16 mouse cellular contexts compared by ENCODE assay signal in the genomic region with DNA sequence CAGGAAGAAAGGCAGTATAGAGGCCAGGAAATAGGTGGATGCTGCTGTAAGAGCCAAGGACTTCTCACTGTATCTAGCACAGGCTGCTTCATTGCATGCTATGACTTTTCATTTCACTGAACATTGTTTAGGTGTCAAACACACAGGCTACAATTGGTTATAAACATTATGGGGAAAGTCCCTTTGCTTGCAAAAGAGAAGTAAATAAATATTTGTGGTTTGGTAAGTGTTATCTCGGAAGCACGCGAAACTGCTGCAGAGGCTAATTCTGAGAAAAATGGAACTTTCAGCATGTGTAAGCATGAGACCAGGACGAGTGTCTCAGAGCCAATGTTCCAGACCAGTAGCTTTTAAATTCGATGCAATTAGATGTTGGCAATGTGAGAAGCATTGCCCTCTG. TPM values are rescaled to one million over a fixed set of nuclear protein-coding genes. Genes with fewer than 3 reads are reported as not detected.
DNase-seq lines count a peak whose midpoint lies in the region; ATAC-seq lines count a peak whose summit lies in the region.
"Had no signal": no experiment of that assay in that cellular context is flagged by ENCODE, and none has a peak within 500 bp of the region (broad histone marks: within the 10 kb centered on the region; RNA-seq: fewer than 3 reads in every experiment).

No protein-coding gene starts in this region.

- no peaks in the 10 kb centered on the region for H3K4me1 ChIP-seq in midbrain, embryonic 15.5 days
- H3K4me1 ChIP-seq: neural tube, embryonic 13.5 days had no signal

- H3K27ac ChIP-seq in midbrain, embryonic 15.5 days = no peak overlapping the region
- H3K27ac ChIP-seq: heart, adult 2 months; liver, embryonic 15.5 days; neural tube, embryonic 13.5 days had no signal

- H3K4me3 ChIP-seq in midbrain, embryonic 15.5 days = no peak overlapping the region
- H3K4me3 ChIP-seq: heart, adult 2 months; liver, embryonic 15.5 days; neural tube, embryonic 13.5 days had no signal

- no peaks in the 10 kb centered on the region for H3K36me3 ChIP-seq in splenic B cell, adult 2 months (ENCODE audit: control insufficient read depth, insufficient read depth, low read length, poor library complexity, severe bottlenecking)
- no peaks in the 10 kb centered on the region for H3K36me3 ChIP-seq in midbrain, embryonic 15.5 days (replicated peaks)
- H3K36me3 ChIP-seq: liver, embryonic 15.5 days; neural tube, embryonic 13.5 days had no signal

- no peaks in the 10 kb centered on the region for H3K9me3 ChIP-seq in midbrain, embryonic 15.5 days
- H3K9me3 ChIP-seq: liver, embryonic 15.5 days; neural tube, embryonic 13.5 days had no signal

- DNase-seq in retina, postnatal 1 day = peak; percentile 17
- DNase-seq in retina, embryonic 14.5 days (ENCODE audit: low spot score) = no peak
- DNase-seq in Muller cell, postnatal 12 days (ENCODE audit: inconsistent ontology term) = peak; percentile 64
- peak; percentile 87 for DNase-seq in induced T-regulatory cell, adult 2 months (ENCODE audit: low read depth)
- peak; percentile 38 for DNase-seq in splenic B cell, adult 2 months (ENCODE audit: low read depth, low spot score)
- DNase-seq in embryo, embryonic 9.5 days (ENCODE audit: extremely low spot score) = no peak
- DNase-seq: cerebellum, adult 11-12 months; heart, adult 2 months; kidney, postnatal 14 days; left cerebral cortex, postnatal 4 days; lung, postnatal 36 days; midbrain, embryonic 14.5 days had no signal

- no peak for ATAC-seq in frontal cortex, adult (ENCODE audit: low TSS enrichment)
- ATAC-seq in midbrain, embryonic 15.5 days (replicated peaks) = no peak

- WGBS in midbrain, embryonic 15.5 days = 85% methylated on average over 5 of the region's 5 CpGs

- H3K4me2 ChIP-seq in midbrain, embryonic 15.5 days = no peak overlapping the region
- H3K4me2 ChIP-seq: liver, embryonic 15.5 days; neural tube, embryonic 13.5 days had no signal

- no peak overlapping the region for H3K9ac ChIP-seq in midbrain, embryonic 15.5 days
- H3K9ac ChIP-seq: liver, embryonic 15.5 days; neural tube, embryonic 13.5 days had no signal

- no peaks in the 10 kb centered on the region; the same call in 1 of the 2 replicates for H3K27me3 ChIP-seq in splenic B cell, adult 2 months (ENCODE audit: control insufficient read depth, insufficient read depth, low read length, poor library complexity, severe bottlenecking)
- H3K27me3 ChIP-seq in midbrain, embryonic 15.5 days (replicated peaks) = no peaks in the 10 kb centered on the region
- H3K27me3 ChIP-seq: liver, embryonic 15.5 days; neural tube, embryonic 13.5 days had no signal

RNA-seq across cellular contexts. Expression of a gene that starts 6.0 kb away (rescaled TPM):
- polyA plus RNA-seq in midbrain, embryonic 15.5 days (2015; fragmentation: Nextera tagmentation; extraction: Ambion mirVana) = 320 and 321 TPM in 2 replicates

RNA-seq across cellular contexts. Expression of a gene that starts 30.2 kb away (rescaled TPM):
- 45.2 and 47.5 TPM in 2 replicates for polyA plus RNA-seq in midbrain, embryonic 15.5 days (2015; fragmentation: Nextera tagmentation; extraction: Ambion mirVana)

RNA-seq across cellular contexts. Expression of a gene that starts 54.2 kb away (rescaled TPM):
- 25.3 and 27.3 TPM in 2 replicates for polyA plus RNA-seq in midbrain, embryonic 15.5 days (2015; fragmentation: Nextera tagmentation; extraction: Ambion mirVana)

Comparison
In these comparisons a context has a peak if more than half of its experiments do, and no peak if none do; other contexts are left out.
1. DNase-seq: peak in retina, postnatal 1 day (single experiment), Muller cell, postnatal 12 days (single experiment), induced T-regulatory cell, adult 2 months (single experiment) and splenic B cell, adult 2 months (single experiment); none in retina, embryonic 14.5 days (single experiment) and embryo, embryonic 9.5 days (single experiment).